Mouse (Mus musculus): ENCODE measurements around the gene Robo3. TPM values are rescaled to one million over a fixed set of nuclear protein-coding genes. Genes with fewer than 3 reads are reported as not detected.

The Robo3 gene
- polyA plus RNA-seq, 1 experiment from 2014 or later = 7.1 TPM

- WGBS = 0% methylated on average over 6 of the region's 6 CpGs
- no peak overlapping the region for H3K4me3 ChIP-seq
- peaks cover 83% of the 10 kb centered on the region for H3K4me1 ChIP-seq
- H3K4me2 ChIP-seq = peak overlapping the region; percentile 55
- peaks cover 15% of the 10 kb centered on the region; the same call in 1 of the 2 replicates for H3K27me3 ChIP-seq
- peak; percentile 80 for ATAC-seq
- no peaks in the 10 kb centered on the region for H3K9me3 ChIP-seq (replicated peaks)
- H3K36me3 ChIP-seq (ENCODE audit: poor library complexity, severe bottlenecking) = no peaks in the 10 kb centered on the region
- peak overlapping the region; percentile 83 for H3K27ac ChIP-seq
- H3K9ac ChIP-seq = no peak overlapping the region
These were observed 21.0 kb upstream of the Robo3 start for GRCm38 (mm10) chr9:37454011-37454492.

DNA sequence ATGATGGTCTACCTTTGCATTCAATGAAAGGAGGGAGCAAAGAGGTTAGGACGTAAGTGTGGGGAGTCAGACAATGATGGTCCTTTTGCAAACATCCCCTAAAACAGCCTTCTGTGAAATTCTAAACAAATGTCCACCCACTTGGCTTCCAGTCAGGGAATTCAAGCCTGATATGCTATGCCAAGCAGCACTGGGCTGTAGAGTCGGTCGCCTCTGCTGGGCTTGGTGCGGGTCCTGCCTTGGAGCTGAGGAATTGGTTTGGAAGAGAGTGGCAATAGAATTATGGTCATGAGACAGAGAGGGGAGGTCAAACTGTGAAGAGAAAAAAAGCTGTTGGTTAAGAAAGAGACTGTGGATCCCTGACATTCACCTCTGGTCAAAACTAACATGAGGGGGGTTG is 20.3 kb upstream of the Robo3 start:
- ATAC-seq = no peak
- no peaks in the 10 kb centered on the region for H3K9me3 ChIP-seq (replicated peaks)
- H3K4me3 ChIP-seq = no peak overlapping the region
- H3K27me3 ChIP-seq = peaks cover 8% of the 10 kb centered on the region; the same call in 1 of the 2 replicates
- no peak overlapping the region for H3K4me2 ChIP-seq
- peaks cover 76% of the 10 kb centered on the region for H3K4me1 ChIP-seq
- no peaks in the 10 kb centered on the region for H3K36me3 ChIP-seq (ENCODE audit: poor library complexity, severe bottlenecking)
- H3K27ac ChIP-seq = peak overlapping the region; percentile 83
- H3K9ac ChIP-seq = no peak overlapping the region
- WGBS = 32% methylated on average over 4 of the region's 4 CpGs

GRCm38 (mm10) chr9:37452401-37452800 is 19.4 kb upstream of the Robo3 start:
- Histone ChIP-seq H3K27ac (peak overlapping the region; percentile 55), H3K4me1 (peaks cover 67% of the 10 kb centered on the region)

DNA sequence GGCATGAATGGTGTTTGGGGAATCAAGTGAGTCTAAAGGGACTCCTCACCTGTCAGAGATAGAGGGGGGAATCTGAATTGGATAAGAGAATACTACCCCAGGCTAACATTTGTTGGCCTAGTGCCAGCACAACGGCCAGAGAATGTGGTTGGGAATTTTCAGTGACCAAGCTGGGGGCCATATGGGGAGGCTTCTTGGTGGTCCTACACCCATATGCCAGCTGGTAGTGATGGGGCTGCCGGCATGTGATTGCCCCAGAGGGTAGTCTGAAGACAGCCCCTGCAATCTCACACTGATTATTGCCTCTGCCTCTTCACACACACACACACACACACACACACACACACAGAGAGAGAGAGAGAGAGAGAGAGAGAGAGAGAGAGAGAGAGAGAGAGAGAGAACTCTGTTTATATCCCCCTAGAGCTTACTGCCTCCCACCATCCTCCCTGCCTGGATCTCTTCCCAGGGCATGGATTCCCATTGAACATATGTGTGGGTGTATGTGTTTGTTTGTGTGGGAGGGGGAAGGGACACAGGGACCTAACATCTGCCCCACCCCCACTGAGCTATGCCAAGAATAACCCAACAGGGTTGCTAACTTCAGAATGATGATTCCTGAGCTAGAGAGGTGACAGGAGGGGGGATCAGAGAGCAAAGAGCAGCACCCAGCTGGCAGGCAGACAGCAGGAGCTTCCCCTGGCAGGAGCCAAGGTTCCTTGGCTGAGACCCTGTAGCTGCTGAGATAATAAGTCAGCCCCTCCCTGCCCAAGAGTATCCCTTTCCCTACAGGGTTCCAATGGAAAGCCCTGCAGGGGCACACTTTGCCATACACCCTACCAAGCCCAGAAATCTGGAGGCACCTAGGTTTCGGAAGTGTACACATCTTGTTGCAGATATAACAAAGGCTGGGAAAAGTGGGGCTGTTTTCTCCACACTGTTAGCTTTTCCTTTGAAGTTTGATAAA is 5.0 kb upstream of the Robo3 start:
- no peaks in the 10 kb centered on the region for H3K36me3 ChIP-seq (ENCODE audit: poor library complexity, severe bottlenecking)
- ATAC-seq = peak; percentile 87
- peaks cover 29% of the 10 kb centered on the region for H3K27me3 ChIP-seq
- 27% methylated on average over 3 of the region's 3 CpGs for WGBS
- no peak overlapping the region for H3K9ac ChIP-seq
- H3K9me3 ChIP-seq (replicated peaks) = no peaks in the 10 kb centered on the region
- peaks cover 33% of the 10 kb centered on the region for H3K4me1 ChIP-seq
- no peak overlapping the region for H3K4me3 ChIP-seq
- peak overlapping the region; percentile 69 for H3K27ac ChIP-seq
- H3K4me2 ChIP-seq = no peak overlapping the region; the same call in 1 of the 2 replicates

More at GRCm38 (mm10) chr9:37452401-37452800, 19.4 kb upstream of the Robo3 start:
- ATAC-seq = no peak
- 0% methylated on average over 5 of the region's 5 CpGs for WGBS
- Histone ChIP-seq H3K9ac (no peak overlapping the region), H3K36me3 (ENCODE audit: poor library complexity, severe bottlenecking) (no peaks in the 10 kb centered on the region), H3K4me3 (no peak overlapping the region), H3K4me2 (peak overlapping the region; percentile 5), H3K9me3 (replicated peaks) (no peaks in the 10 kb centered on the region), H3K27me3 (0 out of 2 replicates have a peak, but pooled peaks cover under 1% of the 10 kb centered on the region)

- no peak overlapping the region for H3K9ac ChIP-seq
- no peak for ATAC-seq
- no peak overlapping the region for H3K4me3 ChIP-seq
- H3K4me2 ChIP-seq = no peak overlapping the region
- H3K9me3 ChIP-seq (replicated peaks) = no peaks in the 10 kb centered on the region
- 12% methylated on average over 4 of the region's 4 CpGs for WGBS
- peaks cover 53% of the 10 kb centered on the region for H3K27me3 ChIP-seq
- no peaks in the 10 kb centered on the region for H3K36me3 ChIP-seq (ENCODE audit: poor library complexity, severe bottlenecking)
- H3K4me1 ChIP-seq = peaks cover 55% of the 10 kb centered on the region
- H3K27ac ChIP-seq = no peak overlapping the region
These were observed 2.6 kb upstream of the Robo3 start for GRCm38 (mm10) chr9:37435616-37436015.

GRCm38 (mm10) chr9:37434932-37435331 is 1.9 kb upstream of the Robo3 start:
- no peak for ATAC-seq
- Histone ChIP-seq H3K9ac (no peak overlapping the region), H3K4me2 (no peak overlapping the region), H3K4me3 (no peak overlapping the region), H3K27ac (no peak overlapping the region), H3K36me3 (ENCODE audit: poor library complexity, severe bottlenecking) (no peaks in the 10 kb centered on the region), H3K27me3 (peaks cover 55% of the 10 kb centered on the region), H3K4me1 (peaks cover 56% of the 10 kb centered on the region), H3K9me3 (replicated peaks) (no peaks in the 10 kb centered on the region)
- under 1% methylated on average over 14 of the region's 14 CpGs for WGBS

DNA sequence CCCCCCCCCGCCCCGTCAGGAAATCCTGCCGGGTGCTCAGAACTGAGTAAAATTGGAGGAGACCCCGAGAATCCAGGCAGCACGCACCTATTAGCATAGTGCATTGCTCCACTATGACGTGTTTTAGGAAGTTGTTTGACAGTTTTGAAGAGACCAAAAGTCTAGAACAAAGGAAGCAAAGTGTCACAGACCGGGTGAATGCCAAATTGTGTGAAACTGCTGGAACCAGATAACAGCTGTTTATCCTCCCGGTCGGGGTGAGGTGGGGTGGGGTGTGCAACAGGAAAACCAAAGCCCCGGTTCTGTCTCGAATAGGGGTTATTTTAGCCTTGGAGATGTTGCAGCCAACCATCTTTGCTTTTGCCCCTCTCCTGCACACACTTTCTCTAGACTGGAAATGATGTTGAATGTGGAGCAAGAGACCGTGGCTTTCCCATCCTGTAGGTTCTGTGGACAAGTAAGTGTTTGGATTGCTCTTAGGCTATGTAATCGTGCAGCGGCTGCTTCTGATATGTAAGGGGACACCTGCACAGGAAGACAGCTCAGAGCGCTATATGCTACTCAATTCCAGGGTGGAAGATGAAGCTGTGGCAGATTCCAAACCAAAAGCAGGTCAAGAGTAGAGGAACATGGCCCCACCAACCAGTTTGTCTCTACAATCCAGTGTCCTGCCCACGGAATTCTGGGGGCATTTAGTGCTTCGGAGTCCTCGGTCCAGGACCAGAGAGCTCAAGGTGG is 946 bp upstream of the Robo3 start:
- Histone ChIP-seq H3K4me3 (peak overlapping the region; percentile 43; the same call in 1 of the 2 replicates), H3K27me3 (peaks cover 64% of the 10 kb centered on the region), H3K4me2 (peak overlapping the region; percentile 88), H3K4me1 (peaks cover 56% of the 10 kb centered on the region), H3K36me3 (ENCODE audit: poor library complexity, severe bottlenecking) (no peaks in the 10 kb centered on the region), H3K9me3 (replicated peaks) (no peaks in the 10 kb centered on the region), H3K9ac (no peak overlapping the region), H3K27ac (no peak overlapping the region)
- ATAC-seq = no peak
- WGBS = 6% methylated on average over 18 of the region's 18 CpGs

DNA sequence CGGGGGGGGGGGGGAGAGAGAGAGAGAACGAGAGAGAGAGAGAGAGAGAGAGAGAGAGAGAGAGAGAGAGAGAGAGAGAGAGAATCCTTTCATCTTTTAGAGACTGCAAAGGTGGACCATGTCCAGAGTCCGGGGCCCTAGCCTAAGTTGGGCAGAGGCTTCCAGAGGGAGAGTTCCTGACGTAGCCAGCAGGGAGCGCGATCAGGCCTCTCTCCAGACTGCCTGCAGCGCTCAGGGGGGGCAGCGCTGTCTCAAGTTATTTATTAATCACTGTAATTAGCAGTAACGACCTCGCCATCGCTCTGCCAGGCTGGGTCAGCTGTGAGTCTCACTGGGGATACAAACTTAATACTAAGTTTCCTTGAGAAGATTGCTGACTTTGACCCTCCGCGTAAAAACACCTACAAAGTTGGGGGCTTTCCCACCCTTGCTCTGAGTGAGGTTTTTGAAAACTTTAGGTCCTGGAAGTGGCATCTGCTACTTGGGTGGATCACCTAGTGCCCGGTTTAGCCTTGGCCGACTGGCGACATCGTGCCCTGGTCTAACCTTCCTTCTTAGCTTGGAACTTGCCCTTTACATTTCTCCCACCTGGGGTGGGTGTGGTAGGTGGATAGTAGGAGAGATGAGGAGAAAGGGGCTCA is 900 bp downstream of the Robo3 start:
- under 1% methylated on average over 15 of the region's 17 CpGs for WGBS
- H3K4me2 ChIP-seq = peak overlapping the region; percentile 88
- peaks cover 42% of the 10 kb centered on the region for H3K4me1 ChIP-seq
- H3K36me3 ChIP-seq (ENCODE audit: poor library complexity, severe bottlenecking) = no peaks in the 10 kb centered on the region
- ATAC-seq = peak; percentile 68
- no peak overlapping the region for H3K27ac ChIP-seq
- H3K4me3 ChIP-seq = peak overlapping the region; percentile 43
- peak overlapping the region; percentile 64; the same call in 1 of the 2 replicates for H3K9ac ChIP-seq
- H3K9me3 ChIP-seq (replicated peaks) = no peaks in the 10 kb centered on the region
- peaks cover 67% of the 10 kb centered on the region for H3K27me3 ChIP-seq

- Histone ChIP-seq H3K27me3 (peaks cover 61% of the 10 kb centered on the region), H3K4me3 (no peak overlapping the region)
These were observed 2.5 kb downstream of the Robo3 start for GRCm38 (mm10) chr9:37430582-37430981.

GRCm38 (mm10) chr9:37429326-37429725 is 3.7 kb downstream of the Robo3 start:
- H3K36me3 ChIP-seq (ENCODE audit: poor library complexity, severe bottlenecking) = no peaks in the 10 kb centered on the region
- peaks cover 51% of the 10 kb centered on the region for H3K27me3 ChIP-seq
- no peak for ATAC-seq
- no peak overlapping the region for H3K9ac ChIP-seq
- H3K4me1 ChIP-seq = peaks cover 33% of the 10 kb centered on the region
- H3K4me3 ChIP-seq = no peak overlapping the region
- H3K27ac ChIP-seq = no peak overlapping the region
- no peaks in the 10 kb centered on the region for H3K9me3 ChIP-seq (replicated peaks)
- 49% methylated on average over 26 of the region's 26 CpGs for WGBS
- H3K4me2 ChIP-seq = no peak overlapping the region

More at GRCm38 (mm10) chr9:37430582-37430981, 2.5 kb downstream of the Robo3 start:
- no peaks in the 10 kb centered on the region for H3K36me3 ChIP-seq (ENCODE audit: poor library complexity, severe bottlenecking)
- H3K27ac ChIP-seq = no peak overlapping the region
- H3K4me1 ChIP-seq = peaks cover 42% of the 10 kb centered on the region
- peak overlapping the region; percentile 88 for H3K4me2 ChIP-seq
- peak; percentile 80 for ATAC-seq
- no peak overlapping the region for H3K9ac ChIP-seq
- H3K9me3 ChIP-seq (replicated peaks) = no peaks in the 10 kb centered on the region
- under 1% methylated on average over 12 of the region's 12 CpGs for WGBS

GRCm38 (mm10) chr9:37421239-37421638 is 11.8 kb downstream of the Robo3 start:
- Histone ChIP-seq H3K36me3 (ENCODE audit: poor library complexity, severe bottlenecking) (no peaks in the 10 kb centered on the region), H3K4me1 (peaks cover 9% of the 10 kb centered on the region), H3K27me3 (0 out of 2 replicates have a peak, but pooled peaks cover 3% of the 10 kb centered on the region), H3K4me3 (peak overlapping the region; percentile 14), H3K9ac (0 out of 2 replicates have a peak overlapping the region, but pooled peaks have one; percentile 9), H3K9me3 (replicated peaks) (no peaks in the 10 kb centered on the region), H3K27ac (no peak overlapping the region), H3K4me2 (peak overlapping the region; percentile 48)
- WGBS = 37% methylated on average over 12 of the region's 12 CpGs
- peak; percentile 54 for ATAC-seq

Data from forebrain, embryonic 13.5 days (tissue).